Mouse (Mus musculus) myocyte (in vitro differentiated cells): ENCODE data around the gene Cpne9.

Source experiments
- CEBPB ChIP-seq: IDR thresholded peaks from 2 replicates; pipeline ENCODE4 v1.6.1; 2011; ENCODE audit warnings: mild to moderate bottlenecking, moderate library complexity; ENCODE audit not compliant: poor library complexity, insufficient read depth, severe bottlenecking
- E2F4 ChIP-seq: IDR thresholded peaks from one replicate; pipeline ENCODE4 v1.6.1; 2011; ENCODE audit warnings: mild to moderate bottlenecking, control low read depth, moderate library complexity; ENCODE audit not compliant: insufficient read depth
- MAX ChIP-seq: IDR thresholded peaks from one replicate; pipeline ENCODE4 v1.6.1; 2011; ENCODE audit warnings: low read depth, mild to moderate bottlenecking, control low read depth
- MYOD1 ChIP-seq, 3 experiments: IDR thresholded peaks; one replicate each; pipeline ENCODE4 v1.6.1; 2011; ENCODE audit warnings: control low read depth in 2 of 3, low read depth in 2 of 3, mild to moderate bottlenecking in 2 of 3, moderate library complexity in 1 of 3; ENCODE audit not compliant: insufficient read length in 2 of 3, control insufficient read depth in 1 of 3
- MYOG ChIP-seq, 3 experiments: IDR thresholded peaks; one replicate each; pipeline ENCODE4 v1.6.1; 2011; ENCODE audit warnings: control low read depth in 2 of 3, low read depth in 2 of 3, mild to moderate bottlenecking in 2 of 3; ENCODE audit not compliant: insufficient read length in 2 of 3, control insufficient read depth in 1 of 3, insufficient read depth in 1 of 3
- POLR2A ChIP-seq: IDR thresholded peaks from one replicate; pipeline ENCODE4 v1.6.1; 2011; ENCODE audit warnings: low read depth, mild to moderate bottlenecking, control low read depth, moderate library complexity; ENCODE audit not compliant: insufficient read length
- POLR2AphosphoS2 ChIP-seq: IDR thresholded peaks from one replicate; pipeline ENCODE4 v1.6.1; 2011; ENCODE audit warnings: low read depth, control low read depth; ENCODE audit not compliant: insufficient read length
- TCF12 ChIP-seq: IDR thresholded peaks from one replicate; pipeline ENCODE4 v1.6.1; 2011; ENCODE audit warnings: mild to moderate bottlenecking, control low read depth; ENCODE audit not compliant: poor library complexity, insufficient read depth, severe bottlenecking
- TCF3 ChIP-seq: IDR thresholded peaks from one replicate; pipeline ENCODE4 v1.6.1; 2011; ENCODE audit warnings: low read depth, control low read depth; ENCODE audit not compliant: insufficient read length
- USF1 ChIP-seq: IDR thresholded peaks from one replicate; pipeline ENCODE4 v1.6.1; 2011; ENCODE audit warnings: low read depth, mild to moderate bottlenecking, control low read depth, moderate library complexity

DNA sequence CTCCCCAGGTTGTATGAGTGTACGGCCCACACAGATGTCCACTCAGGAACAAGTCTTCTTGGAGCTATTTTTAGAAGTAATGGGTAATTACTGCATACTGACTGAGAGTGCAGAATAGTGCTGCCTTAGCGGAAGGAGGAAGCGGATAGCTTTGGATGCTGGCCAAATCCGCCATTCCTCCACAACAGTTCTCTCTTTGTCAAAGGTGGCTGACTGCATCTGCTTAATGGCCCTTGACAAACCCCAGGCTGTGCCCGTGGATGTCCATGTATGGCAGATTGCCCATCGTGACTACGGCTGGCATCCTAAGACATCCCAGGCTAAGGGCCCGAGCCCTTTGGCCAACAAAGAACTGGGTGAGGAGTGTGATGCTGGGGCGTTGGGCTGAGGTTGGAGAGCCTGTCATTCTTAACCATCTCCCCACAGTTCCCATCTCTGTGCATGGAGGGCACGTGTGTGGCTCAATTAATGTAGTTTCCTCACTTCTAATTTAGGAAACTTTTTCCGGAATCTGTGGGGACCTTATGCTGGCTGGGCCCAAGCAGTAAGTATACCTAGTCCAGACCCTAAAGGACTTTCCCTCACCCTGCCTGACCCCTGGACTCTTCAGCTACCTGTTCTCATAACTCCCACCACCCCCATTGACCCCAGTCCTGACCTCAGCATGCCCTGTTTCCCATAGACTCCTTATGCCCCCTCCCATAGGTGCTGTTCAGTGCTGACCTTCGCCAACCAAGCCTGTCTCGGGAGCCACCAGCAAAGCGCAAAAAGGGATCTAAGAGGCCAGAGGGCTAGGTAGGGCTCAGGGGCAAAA is 51.2 kb downstream of the Cpne9 start:
- TF ChIP-seq POLR2A = no peak
- no peak for TF ChIP-seq MAX
- TF ChIP-seq TCF12 = no peak
- no peak for TF ChIP-seq MYOD1 (IDR thresholded peaks at IDR 0.05; ENCODE audit: control insufficient read depth in 1 of 3, insufficient read length in 2 of 3, low read depth in 2 of 3)
- no peak for TF ChIP-seq POLR2AphosphoS2
- TF ChIP-seq USF1 = no peak
- no peak for TF ChIP-seq E2F4
- no peak for TF ChIP-seq CEBPB
- TF ChIP-seq MYOG (IDR thresholded peaks at IDR 0.05; ENCODE audit: control insufficient read depth in 1 of 3, insufficient read depth in 1 of 3, insufficient read length in 2 of 3, low read depth in 2 of 3) = no peak
- no peak for TF ChIP-seq TCF3
